Mouse (Mus musculus): ENCODE data around the gene Dpp8. TPM values are rescaled to one million over a fixed set of nuclear protein-coding genes. Genes with fewer than 3 reads are reported as not detected.

Gene Dpp8
- polyA plus RNA-seq, 1 experiment from 2014 or later: 34.8 TPM

DNA sequence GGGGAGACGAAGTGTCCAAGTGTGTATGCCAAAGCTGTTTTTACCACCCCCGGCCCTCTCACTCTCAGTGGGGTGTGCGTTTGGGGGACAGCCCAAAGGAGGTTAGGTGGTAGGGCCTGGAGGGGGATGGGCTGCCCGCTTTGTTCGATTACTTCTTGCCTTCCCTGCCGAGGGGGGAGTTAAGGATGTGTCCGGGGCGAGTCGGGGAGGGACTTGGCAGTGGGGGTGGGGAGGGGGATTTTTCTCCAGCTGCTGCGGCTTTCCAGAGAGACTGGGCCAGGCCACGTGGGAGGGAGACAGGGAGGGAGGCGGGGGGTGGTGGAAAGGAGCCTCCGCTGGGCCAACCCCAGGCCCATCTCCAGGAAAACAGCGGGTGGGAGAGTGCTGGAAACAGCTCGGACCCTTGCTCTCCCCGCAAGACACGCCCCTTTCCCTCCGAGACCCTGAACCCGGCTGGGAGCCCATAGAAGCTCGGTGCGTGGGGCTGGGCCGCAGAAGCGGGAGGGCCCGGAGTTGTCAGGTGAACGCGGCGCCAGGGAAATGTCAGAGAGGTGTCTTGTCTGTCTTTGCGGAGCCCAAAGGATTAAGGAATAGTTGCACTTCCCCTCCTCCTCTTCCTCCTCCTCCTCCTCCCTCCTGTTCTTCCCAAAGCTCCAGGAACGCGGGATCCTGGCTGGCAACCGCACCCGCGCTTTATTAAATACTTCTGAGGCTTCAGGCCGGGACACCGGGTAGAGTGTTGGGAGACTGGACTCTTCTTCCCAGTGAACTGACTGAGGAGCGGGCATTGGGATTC is 70.4 kb downstream of the Dpp8 start:
- Histone ChIP-seq H3K4me3 (ENCODE audit: low read depth, low read length) (peak overlapping the region; percentile 82), H3K4me1 (ENCODE audit: insufficient read depth) (0 out of 2 replicates have a peak, but pooled peaks cover 5% of the 10 kb centered on the region), H3K9me3 (ENCODE audit: low read depth, low read length) (no peaks in the 10 kb centered on the region), H3K27me3 (ENCODE audit: insufficient read depth, low read length) (no peaks in the 10 kb centered on the region), H3K36me3 (ENCODE audit: insufficient read depth) (no peaks in the 10 kb centered on the region), H3K27ac (ENCODE audit: low read depth) (peak overlapping the region; percentile 91), H3K4me2 (peak overlapping the region; percentile 98), H3K9ac (peak overlapping the region; percentile 86)
- 2% methylated on average over 34 of the region's 36 CpGs for WGBS
- ATAC-seq (ENCODE audit: insufficient read depth) (peak; percentile 81), DNase-seq (peak; percentile 86)
- TF ChIP-seq CTCF (IDR thresholded peaks at IDR 0.05; ENCODE audit: low read depth): no peak

DNA sequence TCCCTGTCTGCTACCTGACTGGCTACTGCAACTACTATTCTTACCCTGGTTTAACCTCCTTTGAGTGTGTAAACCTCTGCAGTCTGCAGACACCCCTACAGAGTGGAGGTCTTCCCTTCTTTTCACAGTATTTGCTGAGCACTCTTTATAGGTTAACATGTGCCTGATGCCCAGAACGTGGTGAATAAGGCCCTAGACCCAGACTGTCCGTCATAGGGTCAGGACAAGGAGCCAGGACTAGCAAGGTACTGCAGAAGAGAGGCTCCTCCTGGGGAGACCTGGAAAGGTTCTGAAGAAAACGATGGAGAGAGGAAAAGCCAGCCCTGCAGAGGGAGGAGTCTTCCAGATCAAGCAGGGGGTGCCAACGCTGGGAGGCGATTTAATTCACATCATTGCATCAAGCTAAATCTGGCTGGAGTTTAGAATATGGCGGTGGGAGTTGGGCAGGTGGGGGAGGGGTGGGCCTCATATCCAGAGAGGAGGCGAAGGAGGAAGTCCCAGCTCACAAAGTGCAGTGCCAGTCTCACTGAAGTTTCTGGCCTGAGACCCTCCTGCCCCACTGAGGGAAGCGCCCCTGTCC is 71.0 kb downstream of the Dpp8 start:
- Histone ChIP-seq H3K4me3 (ENCODE audit: low read depth, low read length) (peak overlapping the region; percentile 82), H3K36me3 (ENCODE audit: insufficient read depth) (no peaks in the 10 kb centered on the region), H3K4me1 (ENCODE audit: insufficient read depth) (peaks cover 10% of the 10 kb centered on the region; the same call in 1 of the 2 replicates), H3K9ac (peak overlapping the region; percentile 86; the same call in 1 of the 2 replicates), H3K27me3 (ENCODE audit: insufficient read depth, low read length) (no peaks in the 10 kb centered on the region), H3K27ac (ENCODE audit: low read depth) (peak overlapping the region; percentile 91), H3K9me3 (ENCODE audit: low read depth, low read length) (no peaks in the 10 kb centered on the region), H3K4me2 (peak overlapping the region; percentile 98)
- no peak for ATAC-seq (ENCODE audit: insufficient read depth)
- DNase-seq: no peak
- no peak for TF ChIP-seq CTCF (IDR thresholded peaks at IDR 0.05; ENCODE audit: low read depth)
- 25% methylated on average over 8 of the region's 8 CpGs for WGBS

DNA sequence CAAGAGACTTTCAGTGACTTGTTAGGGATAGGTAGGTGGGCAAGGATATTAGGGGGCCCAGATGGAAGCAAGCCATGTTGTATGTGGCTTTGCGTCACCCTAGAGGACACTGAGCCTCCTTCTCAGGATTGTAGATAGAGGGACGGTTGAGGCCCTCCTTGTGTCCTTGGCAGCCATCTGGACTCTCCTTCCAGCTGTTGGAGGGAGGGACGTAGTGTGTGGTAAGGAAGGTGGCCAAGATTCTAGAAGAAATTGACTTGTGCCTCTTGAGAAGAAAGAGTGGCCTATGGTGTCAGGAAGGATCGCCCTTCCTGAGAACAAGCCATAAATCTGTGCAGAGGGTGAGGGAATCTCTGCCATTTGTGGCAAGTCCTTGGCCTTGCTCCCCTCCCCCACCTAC is 74.6 kb downstream of the Dpp8 start:
- TF ChIP-seq CTCF (IDR thresholded peaks at IDR 0.05; ENCODE audit: low read depth): no peak
- WGBS: 68% methylated on average over 4 of the region's 4 CpGs
- DNase-seq: no peak
- Histone ChIP-seq H3K9me3 (ENCODE audit: low read depth, low read length) (no peaks in the 10 kb centered on the region), H3K9ac (no peak overlapping the region), H3K4me3 (ENCODE audit: low read depth, low read length) (no peak overlapping the region), H3K4me1 (ENCODE audit: insufficient read depth) (peaks cover 19% of the 10 kb centered on the region), H3K36me3 (ENCODE audit: insufficient read depth) (peaks cover 2% of the 10 kb centered on the region; the same call in 1 of the 2 replicates), H3K27ac (ENCODE audit: low read depth) (no peak overlapping the region), H3K27me3 (ENCODE audit: insufficient read depth, low read length) (no peaks in the 10 kb centered on the region), H3K4me2 (no peak overlapping the region)
- ATAC-seq (ENCODE audit: insufficient read depth): no peak

DNA sequence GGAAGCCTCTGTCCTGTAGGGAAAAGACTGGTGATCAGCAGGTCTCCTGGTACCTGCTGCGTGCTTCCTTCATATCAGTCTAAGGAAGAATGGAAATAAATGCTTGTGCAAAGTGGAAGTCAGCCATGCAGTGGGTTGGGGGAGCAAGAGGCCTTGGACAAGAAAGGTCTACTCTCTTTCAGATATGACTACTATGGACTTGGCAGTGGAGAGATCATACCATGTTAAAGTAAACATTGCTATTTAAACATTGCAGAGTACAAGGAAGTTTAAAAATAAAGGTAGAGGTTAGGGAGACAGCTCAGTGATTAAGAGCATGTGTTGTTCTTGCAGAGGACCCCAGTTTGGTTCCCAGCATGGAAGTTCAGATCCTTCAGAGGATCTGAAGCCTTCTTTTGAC is 75.7 kb downstream of the Dpp8 start:
- 64% methylated on average over 1 of the region's 1 CpGs for WGBS
- Histone ChIP-seq H3K4me2 (no peak overlapping the region), H3K27ac (ENCODE audit: low read depth) (no peak overlapping the region), H3K9ac (no peak overlapping the region), H3K9me3 (ENCODE audit: low read depth, low read length) (no peaks in the 10 kb centered on the region), H3K4me1 (ENCODE audit: insufficient read depth) (peaks cover 19% of the 10 kb centered on the region), H3K4me3 (ENCODE audit: low read depth, low read length) (no peak overlapping the region), H3K36me3 (ENCODE audit: insufficient read depth) (peaks cover 2% of the 10 kb centered on the region; the same call in 1 of the 2 replicates), H3K27me3 (ENCODE audit: insufficient read depth, low read length) (no peaks in the 10 kb centered on the region)
- ATAC-seq (ENCODE audit: insufficient read depth): no peak
- no peak for DNase-seq
- no peak for TF ChIP-seq CTCF (IDR thresholded peaks at IDR 0.05; ENCODE audit: low read depth)

DNA sequence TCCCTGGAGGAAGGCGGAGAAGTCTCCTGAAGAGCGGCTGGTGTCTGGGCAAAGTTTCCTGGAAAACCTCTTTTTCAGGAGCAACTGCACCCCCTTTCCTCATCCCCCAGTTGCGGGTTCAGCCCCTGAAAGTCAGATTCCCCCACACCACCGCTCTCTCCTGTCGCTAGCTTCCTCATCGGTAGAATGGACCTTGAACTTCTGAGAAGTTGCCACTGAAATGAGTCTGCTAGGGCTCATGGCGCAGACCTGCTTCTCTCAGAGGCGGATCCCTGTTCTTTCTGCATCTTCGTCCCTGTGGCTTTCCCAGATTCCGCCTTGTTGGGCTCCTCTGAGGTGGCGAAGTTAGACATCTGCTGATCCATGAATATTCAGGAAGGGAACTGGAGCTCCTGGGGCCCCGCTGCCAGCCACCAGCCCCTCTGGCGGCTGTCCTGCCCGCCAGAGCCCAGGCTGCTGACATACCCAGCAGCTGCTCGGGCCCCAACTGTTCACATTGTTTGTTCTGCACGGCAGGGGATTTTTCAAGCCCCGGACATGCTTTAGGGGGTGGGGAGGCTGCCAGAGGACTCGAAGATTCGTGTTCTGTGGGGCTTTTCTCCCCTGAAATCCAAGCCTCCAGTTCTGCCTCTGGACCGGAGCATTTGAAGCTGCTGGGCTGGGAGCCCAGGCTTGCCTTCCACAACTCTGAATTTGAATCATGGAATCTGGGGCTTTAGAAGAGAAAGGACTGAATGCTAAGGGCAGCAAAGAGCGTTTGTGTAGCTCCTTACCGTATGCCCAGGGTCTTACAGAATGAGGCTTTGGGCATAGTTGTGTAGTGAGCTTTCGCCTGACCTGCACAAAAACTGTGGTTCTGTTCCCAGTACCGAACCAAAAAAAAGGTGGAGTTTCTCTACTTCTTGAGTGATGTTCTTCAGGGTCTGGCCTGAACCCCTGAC is 77.2 kb downstream of the Dpp8 start:
- peak overlapping the region; percentile 14; the same call in 1 of the 2 replicates for H3K4me3 ChIP-seq (ENCODE audit: low read depth, low read length)
- peak overlapping the region; percentile 54 for H3K4me2 ChIP-seq
- no peaks in the 10 kb centered on the region for H3K9me3 ChIP-seq (ENCODE audit: low read depth, low read length)
- DNase-seq (peak; percentile 55), ATAC-seq (ENCODE audit: insufficient read depth) (0 out of 2 replicates have a peak, but pooled peaks have one; percentile 63)
- H3K4me1 ChIP-seq (ENCODE audit: insufficient read depth): peaks cover 14% of the 10 kb centered on the region
- H3K27me3 ChIP-seq (ENCODE audit: insufficient read depth, low read length): no peaks in the 10 kb centered on the region
- H3K9ac ChIP-seq: peak overlapping the region; percentile 43
- TF ChIP-seq CTCF (IDR thresholded peaks at IDR 0.05; ENCODE audit: low read depth): no peak
- WGBS: 19% methylated on average over 24 of the region's 24 CpGs
- peak overlapping the region; percentile 79 for H3K27ac ChIP-seq (ENCODE audit: low read depth)
- peaks cover 5% of the 10 kb centered on the region; the same call in 1 of the 2 replicates for H3K36me3 ChIP-seq (ENCODE audit: insufficient read depth)

DNA sequence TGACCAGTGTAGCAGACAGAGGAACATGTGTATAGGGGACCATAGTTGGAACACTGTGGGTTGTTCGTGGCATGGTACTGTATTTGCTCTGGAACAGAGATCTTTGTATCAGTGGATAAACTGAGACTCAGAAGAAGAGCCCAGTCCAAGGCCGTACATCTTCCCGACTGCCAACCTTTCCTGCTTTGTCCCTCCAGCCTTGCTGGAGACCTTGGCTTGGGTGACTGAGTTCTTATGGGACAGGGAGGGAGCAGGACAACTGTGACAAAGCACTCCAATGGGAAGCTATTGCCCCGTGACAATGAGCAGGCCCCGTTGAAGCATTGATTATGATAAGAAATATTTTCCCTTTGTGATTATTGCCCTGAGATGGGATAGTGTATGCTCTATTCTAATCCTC is 79.5 kb downstream of the Dpp8 start:
- DNase-seq (no peak), ATAC-seq (ENCODE audit: insufficient read depth) (no peak)
- Histone ChIP-seq H3K27me3 (ENCODE audit: insufficient read depth, low read length) (no peaks in the 10 kb centered on the region), H3K36me3 (ENCODE audit: insufficient read depth) (peaks cover 7% of the 10 kb centered on the region; the same call in 1 of the 2 replicates), H3K4me3 (ENCODE audit: low read depth, low read length) (no peak overlapping the region), H3K4me1 (ENCODE audit: insufficient read depth) (peaks cover 14% of the 10 kb centered on the region), H3K4me2 (no peak overlapping the region), H3K9ac (no peak overlapping the region), H3K27ac (ENCODE audit: low read depth) (no peak overlapping the region), H3K9me3 (ENCODE audit: low read depth, low read length) (no peaks in the 10 kb centered on the region)
- 87% methylated on average over 5 of the region's 5 CpGs for WGBS
- no peak for TF ChIP-seq CTCF (IDR thresholded peaks at IDR 0.05; ENCODE audit: low read depth)
